Mouse (Mus musculus) stomach, postnatal 0 days (tissue): Measurements from ENCODE around the gene Hoxc5.

Source experiments
- CTCF ChIP-seq: IDR thresholded peaks from 2 replicates; pipeline ENCODE4 v1.5.1; 2016; ENCODE audit warnings: antibody characterized with exemption, low read depth, mild to moderate bottlenecking, moderate library complexity
- EP300 ChIP-seq: optimal IDR thresholded peaks from 2 replicates; pipeline ENCODE3; 2016; ENCODE audit warnings: antibody characterized with exemption

- no peak for TF ChIP-seq CTCF
- TF ChIP-seq EP300, result no peak
Measured at GRCm38 (mm10) chr15:103040601-103041000, 73.4 kb downstream of the Hoxc5 start.
